Mouse (Mus musculus) midbrain, embryonic 10.5 days (tissue): ENCODE measurements at regions not wholly inside any gene's neighbourhood (a gene's known extent, or its start where the extent isn't known, plus 50 kb on each side); places are given as distances from the start of the nearest gene placed in this dataset.
A peak's percentile ranks its signal among the peaks of the same experiment; 100 is the strongest.

Experiments used
- DNase-seq: peaks from one replicate; pipeline ENCODE4 v3.0.0-alpha.2; 2017; ENCODE audit warnings: low spot score
- H3K27ac ChIP-seq: fragments of 300-500 bp; sonication (generic); replicated peaks from 2 replicates; pipeline ENCODE4 v1.5.1; 2016; ENCODE audit warnings: mild to moderate bottlenecking
- H3K27me3 ChIP-seq: fragments of 300-500 bp; sonication (generic); 2 replicates; pipeline ENCODE4 v1.6.1; 2016; ENCODE audit warnings: low read depth, mild to moderate bottlenecking; ENCODE audit not compliant: poor library complexity, severe bottlenecking
- H3K36me3 ChIP-seq: fragments of 300-500 bp; sonication (generic); 2 replicates; pipeline ENCODE4 v1.6.1; 2016; ENCODE audit warnings: mild to moderate bottlenecking, moderate library complexity
- H3K4me1 ChIP-seq: fragments of 300-500 bp; sonication (generic); 2 replicates; pipeline ENCODE4 v1.6.1; 2016
- H3K4me3 ChIP-seq: fragments of 300-500 bp; sonication (generic); 2 replicates; pipeline ENCODE4 v1.5.1; 2016; ENCODE audit warnings: mild to moderate bottlenecking, moderate library complexity
- H3K9me3 ChIP-seq: fragments of 300-500 bp; sonication (generic); replicated peaks from 2 replicates; pipeline ENCODE4 v1.6.1; 2016; ENCODE audit warnings: mild to moderate bottlenecking
- WGBS: fragments of 180-500 bp; shearing (Covaris S2); methylation state at CpG from one replicate; pipeline ENCODE4 v1.1.7; 2016; 5-methylcytosine and 5-hydroxymethylcytosine counted together

GRCm38 (mm10) chr8:30602421-30602820 lies 2826.1 kb upstream of the 5930422O12Rik start:
- no peak overlapping the region for H3K27ac ChIP-seq
- H3K9me3 ChIP-seq: no peaks in the 10 kb centered on the region
- H3K4me3 ChIP-seq: no peak overlapping the region
- no peaks in the 10 kb centered on the region for H3K4me1 ChIP-seq
- no peaks in the 10 kb centered on the region for H3K36me3 ChIP-seq
- H3K27me3 ChIP-seq: no peaks in the 10 kb centered on the region
- no peak for DNase-seq
- WGBS: no CpG with 5 or more reads among the region's 1 CpGs

- DNase-seq: no peak
- no peaks in the 10 kb centered on the region for H3K36me3 ChIP-seq
- WGBS: 73% methylated on average over 5 of the region's 5 CpGs
- H3K27ac ChIP-seq: no peak overlapping the region
- peaks cover 5% of the 10 kb centered on the region; the same call in 1 of the 2 replicates for H3K4me1 ChIP-seq
- H3K9me3 ChIP-seq: no peaks in the 10 kb centered on the region
- H3K4me3 ChIP-seq: no peak overlapping the region
- H3K27me3 ChIP-seq: no peaks in the 10 kb centered on the region
Observed at GRCm38 (mm10) chr8:30630332-30630731, 2798.2 kb upstream of the 5930422O12Rik start.

GRCm38 (mm10) chr8:30636791-30637190 lies 2791.7 kb upstream of the 5930422O12Rik start:
- H3K9me3 ChIP-seq: no peaks in the 10 kb centered on the region
- no peak overlapping the region for H3K27ac ChIP-seq
- WGBS: 78% methylated on average over 2 of the region's 2 CpGs
- no peaks in the 10 kb centered on the region for H3K4me1 ChIP-seq
- no peaks in the 10 kb centered on the region for H3K36me3 ChIP-seq
- no peak overlapping the region for H3K4me3 ChIP-seq
- H3K27me3 ChIP-seq: no peaks in the 10 kb centered on the region
- no peak for DNase-seq

- Histone ChIP-seq H3K9me3 (no peaks in the 10 kb centered on the region), H3K4me1 (peaks cover 8% of the 10 kb centered on the region), H3K27ac (no peak overlapping the region; the same call in 1 of the 2 replicates), H3K4me3 (no peak overlapping the region), H3K27me3 (no peaks in the 10 kb centered on the region), H3K36me3 (no peaks in the 10 kb centered on the region)
- DNase-seq: no peak
- WGBS: 79% methylated on average over 3 of the region's 3 CpGs
Observed at GRCm38 (mm10) chr8:30642866-30643690, 2785.4 kb upstream of the 5930422O12Rik start.

- DNase-seq: no peak
- Histone ChIP-seq H3K27ac (peak overlapping the region; percentile 38; the same call in 1 of the 2 replicates), H3K4me3 (no peak overlapping the region)
Observed at GRCm38 (mm10) chr8:30648497-30648896, 2780.0 kb upstream of the 5930422O12Rik start.

GRCm38 (mm10) chr8:30655749-30656241 lies 2772.7 kb upstream of the 5930422O12Rik start:
- no peaks in the 10 kb centered on the region for H3K27me3 ChIP-seq
- 86% methylated on average over 10 of the region's 10 CpGs for WGBS
- no peaks in the 10 kb centered on the region; the same call in 1 of the 2 replicates for H3K9me3 ChIP-seq
- H3K4me1 ChIP-seq: peaks cover 3% of the 10 kb centered on the region; the same call in 1 of the 2 replicates
- H3K4me3 ChIP-seq: no peak overlapping the region
- H3K27ac ChIP-seq: no peak overlapping the region
- no peak for DNase-seq
- no peaks in the 10 kb centered on the region for H3K36me3 ChIP-seq

More at GRCm38 (mm10) chr8:30648497-30648896, 2780.0 kb upstream of the 5930422O12Rik start:
- H3K36me3 ChIP-seq: no peaks in the 10 kb centered on the region
- peaks cover 10% of the 10 kb centered on the region for H3K4me1 ChIP-seq
- H3K9me3 ChIP-seq: no peaks in the 10 kb centered on the region
- H3K27me3 ChIP-seq: no peaks in the 10 kb centered on the region

- Histone ChIP-seq H3K27me3 (no peaks in the 10 kb centered on the region), H3K4me3 (no peak overlapping the region), H3K9me3 (no peaks in the 10 kb centered on the region; the same call in 1 of the 2 replicates), H3K27ac (no peak overlapping the region), H3K36me3 (no peaks in the 10 kb centered on the region), H3K4me1 (no peaks in the 10 kb centered on the region)
- 85% methylated on average over 2 of the region's 2 CpGs for WGBS
- DNase-seq: no peak
Observed at GRCm38 (mm10) chr8:30661261-30661660, 2767.2 kb upstream of the 5930422O12Rik start.

GRCm38 (mm10) chr8:30669451-30669850 lies 2759.1 kb upstream of the 5930422O12Rik start:
- H3K9me3 ChIP-seq: no peaks in the 10 kb centered on the region
- WGBS: 45% methylated on average over 4 of the region's 4 CpGs
- H3K4me3 ChIP-seq: no peak overlapping the region
- peaks cover 10% of the 10 kb centered on the region; the same call in 1 of the 2 replicates for H3K4me1 ChIP-seq
- H3K27ac ChIP-seq: no peak overlapping the region; the same call in 1 of the 2 replicates
- H3K27me3 ChIP-seq: no peaks in the 10 kb centered on the region
- DNase-seq: no peak
- no peaks in the 10 kb centered on the region for H3K36me3 ChIP-seq

GRCm38 (mm10) chr8:30677423-30677822 lies 2751.1 kb upstream of the 5930422O12Rik start:
- no peak overlapping the region for H3K4me3 ChIP-seq

GRCm38 (mm10) chr8:30682169-30682568 lies 2746.3 kb upstream of the 5930422O12Rik start:
- Histone ChIP-seq H3K36me3 (no peaks in the 10 kb centered on the region), H3K4me1 (no peaks in the 10 kb centered on the region), H3K27me3 (no peaks in the 10 kb centered on the region), H3K4me3 (no peak overlapping the region), H3K9me3 (no peaks in the 10 kb centered on the region), H3K27ac (no peak overlapping the region)
- WGBS: 47% methylated on average over 3 of the region's 3 CpGs
- no peak for DNase-seq

More at GRCm38 (mm10) chr8:30677423-30677822, 2751.1 kb upstream of the 5930422O12Rik start:
- H3K4me1 ChIP-seq: no peaks in the 10 kb centered on the region
- no peak overlapping the region for H3K27ac ChIP-seq
- H3K36me3 ChIP-seq: no peaks in the 10 kb centered on the region
- DNase-seq: no peak
- 85% methylated on average over 1 of the region's 1 CpGs for WGBS
- H3K27me3 ChIP-seq: no peaks in the 10 kb centered on the region
- H3K9me3 ChIP-seq: no peaks in the 10 kb centered on the region

- Histone ChIP-seq H3K9me3 (no peaks in the 10 kb centered on the region), H3K36me3 (no peaks in the 10 kb centered on the region), H3K4me3 (no peak overlapping the region), H3K27ac (no peak overlapping the region), H3K27me3 (no peaks in the 10 kb centered on the region), H3K4me1 (no peaks in the 10 kb centered on the region)
- 87% methylated on average over 3 of the region's 3 CpGs for WGBS
- DNase-seq: no peak
Observed at GRCm38 (mm10) chr8:30686539-30686938, 2742.0 kb upstream of the 5930422O12Rik start.

- no peaks in the 10 kb centered on the region for H3K36me3 ChIP-seq
- no peak overlapping the region for H3K4me3 ChIP-seq
- no peaks in the 10 kb centered on the region for H3K4me1 ChIP-seq
- no peak overlapping the region for H3K27ac ChIP-seq
- H3K27me3 ChIP-seq: no peaks in the 10 kb centered on the region
- no peaks in the 10 kb centered on the region for H3K9me3 ChIP-seq
- no peak for DNase-seq
- 84% methylated on average over 3 of the region's 3 CpGs for WGBS
Observed at GRCm38 (mm10) chr8:30694126-30694525, 2734.4 kb upstream of the 5930422O12Rik start.

- no peak overlapping the region for H3K27ac ChIP-seq
Observed at GRCm38 (mm10) chr8:30716643-30717042, 2711.9 kb upstream of the 5930422O12Rik start.

More at GRCm38 (mm10) chr8:30716643-30717042, 2711.9 kb upstream of the 5930422O12Rik start:
- Histone ChIP-seq H3K4me1 (no peaks in the 10 kb centered on the region), H3K27me3 (no peaks in the 10 kb centered on the region), H3K9me3 (no peaks in the 10 kb centered on the region), H3K36me3 (no peaks in the 10 kb centered on the region), H3K4me3 (no peak overlapping the region)
- DNase-seq: no peak
- 86% methylated on average over 1 of the region's 1 CpGs for WGBS
